Mouse (Mus musculus): Measurements from ENCODE around the gene Selenoi. TPM values are rescaled to one million over a fixed set of nuclear protein-coding genes. Genes with fewer than 3 reads are reported as not detected.

The Selenoi gene
- total and polyA plus RNA-seq, 3 experiments, result 43.4 to 101 (median 76.3) TPM

- H3K36me3 ChIP-seq (ENCODE audit: control insufficient read depth in 1 of 2, insufficient read depth in 2 of 2, low read length in 2 of 2), result peaks cover 12 to 30% of the 10 kb centered on the region in 2 experiments
- no peak overlapping the region for H3K27ac ChIP-seq (ENCODE audit: control insufficient read depth, low read depth, low read length)
- H3K79me2 ChIP-seq (ENCODE audit: control insufficient read depth, insufficient read depth, low read length, poor library complexity), result peaks cover 57% of the 10 kb centered on the region
- no peaks in the 10 kb centered on the region for H3K27me3 ChIP-seq (ENCODE audit: control insufficient read depth in 1 of 2, insufficient read depth in 2 of 2, low read length in 2 of 2)
- H3K4me3 ChIP-seq (ENCODE audit: control insufficient read depth in 1 of 2, insufficient read depth in 1 of 2, low read depth in 2 of 2, low read length in 2 of 2), result no peak overlapping the region
- H3K9me3 ChIP-seq (replicated peaks; ENCODE audit: insufficient read depth, low read length), result no peaks in the 10 kb centered on the region
- TF ChIP-seq RAD21 (IDR thresholded peaks at IDR 0.05; ENCODE audit: low read depth, low read length) (no peak), EP300 (IDR thresholded peaks at IDR 0.05; ENCODE audit: low read depth in 1 of 2, low read length in 2 of 2) (no peak), POLR2AphosphoS2 (IDR thresholded peaks at IDR 0.05; ENCODE audit: low read length) (no peak), NRF1 (IDR thresholded peaks at IDR 0.05; ENCODE audit: insufficient read depth, low read depth, low read length, poor library complexity, severe bottlenecking) (no peak), CTCF (IDR thresholded peaks at IDR 0.05 in 2 of 3, conservative IDR thresholded peaks at IDR 0.05 in 1 of 3; ENCODE audit: control insufficient read depth in 1 of 3, insufficient read depth in 1 of 3, low read depth in 2 of 3, low read length in 3 of 3, poor library complexity in 1 of 3, severe bottlenecking in 1 of 3) (no peak), MXI1 (IDR thresholded peaks at IDR 0.05; ENCODE audit: low read depth, low read length) (no peak), MYC (IDR thresholded peaks at IDR 0.05; ENCODE audit: low read depth, low read length) (no peak), POLR2AphosphoS5 (IDR thresholded peaks at IDR 0.05; ENCODE audit: borderline replicate concordance, low read depth, low read length) (no peak), UBTF (IDR thresholded peaks at IDR 0.05; ENCODE audit: borderline replicate concordance, insufficient read depth, low read depth, low read length) (no peak), TBP (IDR thresholded peaks at IDR 0.05; ENCODE audit: low read depth, low read length) (no peak), BHLHE40 (IDR thresholded peaks at IDR 0.05; ENCODE audit: borderline replicate concordance, low read depth, low read length) (no peak), ELF1 (IDR thresholded peaks at IDR 0.05; ENCODE audit: low read depth, low read length) (no peak)
- no peak for DNase-seq (ENCODE audit: low read depth, low spot score)
- no peak overlapping the region for H3K9ac ChIP-seq (ENCODE audit: control insufficient read depth, low read depth, low read length, poor library complexity, severe bottlenecking)
- H3K4me1 ChIP-seq (ENCODE audit: control insufficient read depth in 1 of 2, insufficient read depth in 2 of 2, low read length in 2 of 2), result peaks cover 17 to 19% of the 10 kb centered on the region in 2 experiments
Observed at GRCm38 (mm10) chr5:30245861-30246416, 13.6 kb downstream of the Selenoi start.

GRCm38 (mm10) chr5:30247666-30248065, 15.3 kb downstream of the Selenoi start:
- H3K9ac ChIP-seq (ENCODE audit: control insufficient read depth, low read depth, low read length, poor library complexity, severe bottlenecking), result no peak overlapping the region
- peaks cover 15 to 23% of the 10 kb centered on the region in 2 experiments for H3K36me3 ChIP-seq (ENCODE audit: control insufficient read depth in 1 of 2, insufficient read depth in 2 of 2, low read length in 2 of 2)
- peak; percentile 67 for DNase-seq (ENCODE audit: low read depth, low spot score)
- TF ChIP-seq ELF1 (IDR thresholded peaks at IDR 0.05; ENCODE audit: low read depth, low read length) (no peak), NRF1 (IDR thresholded peaks at IDR 0.05; ENCODE audit: insufficient read depth, low read depth, low read length, poor library complexity, severe bottlenecking) (no peak), USF2 (IDR thresholded peaks at IDR 0.05; ENCODE audit: borderline replicate concordance in 1 of 2, insufficient read depth in 1 of 2, low read depth in 1 of 2, low read length in 2 of 2) (no peak), POLR2AphosphoS5 (IDR thresholded peaks at IDR 0.05; ENCODE audit: borderline replicate concordance, low read depth, low read length) (no peak), HCFC1 (IDR thresholded peaks at IDR 0.05; ENCODE audit: low read depth, low read length) (no peak), POLR2AphosphoS2 (IDR thresholded peaks at IDR 0.05; ENCODE audit: low read length) (no peak), TCF12 (IDR thresholded peaks at IDR 0.05; ENCODE audit: low read depth, low read length) (no peak), MXI1 (IDR thresholded peaks at IDR 0.05; ENCODE audit: low read depth, low read length) (no peak), TBP (IDR thresholded peaks at IDR 0.05; ENCODE audit: low read depth, low read length) (no peak), NELFE (IDR thresholded peaks at IDR 0.05; ENCODE audit: low read depth, low read length) (no peak), RCOR1 (IDR thresholded peaks at IDR 0.05; ENCODE audit: low read depth, low read length) (no peak), SMC3 (IDR thresholded peaks at IDR 0.05; ENCODE audit: low read depth, low read length) (peak; percentile 51), ZNF384 (IDR thresholded peaks at IDR 0.05; ENCODE audit: low read depth, low read length) (no peak), GABPA (IDR thresholded peaks at IDR 0.05; ENCODE audit: low read depth, low read length) (no peak), CHD1 (IDR thresholded peaks at IDR 0.05; ENCODE audit: low read depth, low read length) (no peak), CHD2 (IDR thresholded peaks at IDR 0.05; ENCODE audit: low read length) (no peak), RAD21 (IDR thresholded peaks at IDR 0.05; ENCODE audit: low read depth, low read length) (peak; percentile 17), CTCF (IDR thresholded peaks at IDR 0.05 in 2 of 3, conservative IDR thresholded peaks at IDR 0.05 in 1 of 3; ENCODE audit: control insufficient read depth in 1 of 3, insufficient read depth in 1 of 3, low read depth in 2 of 3, low read length in 3 of 3, poor library complexity in 1 of 3, severe bottlenecking in 1 of 3) (peak; percentile 31 to 63 (median 62); a peak in 5 of 6 replicates), ZC3H11A (IDR thresholded peaks at IDR 0.05; ENCODE audit: low read depth, low read length) (no peak), ETS1 (IDR thresholded peaks at IDR 0.05; ENCODE audit: low read depth, low read length) (no peak), POLR2A (IDR thresholded peaks at IDR 0.05; ENCODE audit: control insufficient read depth in 1 of 2, insufficient read depth in 1 of 2, low read depth in 1 of 2, low read length in 2 of 2, poor library complexity in 1 of 2) (no peak), MAFK (IDR thresholded peaks at IDR 0.05; ENCODE audit: borderline replicate concordance, low read depth, low read length) (no peak), E2F4 (IDR thresholded peaks at IDR 0.05; ENCODE audit: borderline replicate concordance, low read depth, low read length) (no peak), USF1 (IDR thresholded peaks at IDR 0.05; ENCODE audit: low read depth, low read length) (no peak), ZKSCAN1 (IDR thresholded peaks at IDR 0.05; ENCODE audit: low read depth, low read length) (no peak)
- H3K9me3 ChIP-seq (replicated peaks; ENCODE audit: insufficient read depth, low read length), result no peaks in the 10 kb centered on the region
- H3K4me1 ChIP-seq (ENCODE audit: control insufficient read depth in 1 of 2, insufficient read depth in 2 of 2, low read length in 2 of 2), result peaks cover 6 to 8% of the 10 kb centered on the region in 2 experiments
- H3K4me3 ChIP-seq (ENCODE audit: control insufficient read depth in 1 of 2, insufficient read depth in 1 of 2, low read depth in 2 of 2, low read length in 2 of 2), result no peak overlapping the region
- H3K27ac ChIP-seq (ENCODE audit: control insufficient read depth, low read depth, low read length), result no peak overlapping the region
- peaks cover 42% of the 10 kb centered on the region for H3K79me2 ChIP-seq (ENCODE audit: control insufficient read depth, insufficient read depth, low read length, poor library complexity)
- no peaks in the 10 kb centered on the region for H3K27me3 ChIP-seq (ENCODE audit: control insufficient read depth in 1 of 2, insufficient read depth in 2 of 2, low read length in 2 of 2)

All from MEL (cell line).